Mouse (Mus musculus) hindbrain, embryonic 14.5 days (tissue): ENCODE measurements around the gene Hist2h2bb. TPM values are rescaled to one million over a fixed set of nuclear protein-coding genes. Genes with fewer than 3 reads are reported as not detected.

ENCODE experiments used
- ATAC-seq: fragments of 200-750 bp; cut with Nextera tagmentation; 2 replicates; pipeline ENCODE4 v1.8.0; 2017; ENCODE audit warnings: moderate number of reproducible peaks, mild to moderate bottlenecking, moderate TSS enrichment, moderate library complexity; ENCODE audit not compliant: low FRiP score
- DNase-seq: peaks from one replicate; pipeline ENCODE4 v3.0.0-alpha.2; 2015; ENCODE audit warnings: low spot score
- H3K27ac ChIP-seq: fragments of 300-500 bp; sonication (generic); 2 replicates; pipeline ENCODE4 v1.5.1; 2014; ENCODE audit warnings: mild to moderate bottlenecking, moderate library complexity
- H3K27me3 ChIP-seq: fragments of 300-500 bp; sonication (generic); 2 replicates; pipeline ENCODE4 v1.6.1; 2014; ENCODE audit warnings: mild to moderate bottlenecking, low read length, mixed read lengths; ENCODE audit not compliant: control insufficient read depth, insufficient read depth
- H3K36me3 ChIP-seq: fragments of 300-500 bp; sonication (generic); replicated peaks from 2 replicates; pipeline ENCODE4 v1.6.1; 2014; ENCODE audit not compliant: control insufficient read depth, insufficient read depth
- H3K4me1 ChIP-seq: fragments of 300-500 bp; sonication (generic); replicated peaks from 2 replicates; pipeline ENCODE4 v1.6.1; 2014; ENCODE audit warnings: antibody characterized with exemption, low read length, mixed read lengths; ENCODE audit not compliant: control insufficient read depth, insufficient read depth
- H3K4me2 ChIP-seq: fragments of 300-500 bp; sonication (generic); replicated peaks from 2 replicates; pipeline ENCODE4 v1.6.1; 2014; ENCODE audit warnings: mild to moderate bottlenecking, moderate library complexity
- H3K4me3 ChIP-seq: fragments of 300-500 bp; sonication (generic); replicated peaks from 2 replicates; pipeline ENCODE4 v1.5.1; 2014; ENCODE audit warnings: mild to moderate bottlenecking, low read length
- H3K9ac ChIP-seq: fragments of 300-500 bp; sonication (generic); 2 replicates; pipeline ENCODE4 v1.6.1; 2014
- H3K9me3 ChIP-seq: fragments of 300-500 bp; sonication (generic); 2 replicates; pipeline ENCODE4 v1.6.1; 2016; ENCODE audit warnings: low read length; ENCODE audit not compliant: control insufficient read depth
- WGBS: fragments of 180-500 bp; shearing (Covaris S2); extraction: QIAGEN DNeasy Blood & Tissue Kit; methylation state at CpG from one replicate; pipeline ENCODE4 v1.1.7; 2014; 5-methylcytosine and 5-hydroxymethylcytosine counted together
- polyA plus RNA-seq: library from polyadenylated mRNA; unstranded; fragments of >200 nt; fragmentation: Nextera tagmentation; extraction: Ambion mirVana; gene quantifications from 2 replicates; pipeline ENCODE4 v1.2.1, GENCODE M21; 2014

Hist2h2bb gene
- polyA plus RNA-seq, 1 experiment from 2014 or later: 4.1 TPM

GRCm38 (mm10) chr3:96247356-96248140, 22.0 kb upstream of the Hist2h2bb start:
- H3K4me2 ChIP-seq: peak overlapping the region; percentile 36
- H3K27ac ChIP-seq: no peak overlapping the region
- no peaks in the 10 kb centered on the region for H3K9me3 ChIP-seq
- H3K4me3 ChIP-seq: peak overlapping the region; percentile 20
- peaks cover 15% of the 10 kb centered on the region; the same call in 1 of the 2 replicates for H3K4me1 ChIP-seq
- no peaks in the 10 kb centered on the region for H3K36me3 ChIP-seq
- ATAC-seq (no peak), DNase-seq (no peak)
- peak overlapping the region; percentile 40 for H3K9ac ChIP-seq
- 4% methylated on average over 11 of the region's 11 CpGs for WGBS
- no peaks in the 10 kb centered on the region for H3K27me3 ChIP-seq

- DNase-seq (no peak), ATAC-seq (no peak)
- no peaks in the 10 kb centered on the region for H3K27me3 ChIP-seq
- H3K36me3 ChIP-seq: no peaks in the 10 kb centered on the region
- H3K9ac ChIP-seq: peak overlapping the region; percentile 40; the same call in 1 of the 2 replicates
- no peak overlapping the region for H3K27ac ChIP-seq
- peak overlapping the region; percentile 36 for H3K4me2 ChIP-seq
- WGBS: 51% methylated on average over 6 of the region's 6 CpGs
- no peaks in the 10 kb centered on the region for H3K9me3 ChIP-seq
- H3K4me3 ChIP-seq: no peak overlapping the region
- peaks cover 15% of the 10 kb centered on the region; the same call in 1 of the 2 replicates for H3K4me1 ChIP-seq
Observed at GRCm38 (mm10) chr3:96248141-96249033, 21.2 kb upstream of the Hist2h2bb start.

- 55% methylated on average over 4 of the region's 4 CpGs for WGBS
Observed at GRCm38 (mm10) chr3:96249034-96249345, 20.6 kb upstream of the Hist2h2bb start.

GRCm38 (mm10) chr3:96250890-96251289, 18.7 kb upstream of the Hist2h2bb start:
- Histone ChIP-seq H3K9me3 (no peaks in the 10 kb centered on the region), H3K27ac (no peak overlapping the region), H3K36me3 (no peaks in the 10 kb centered on the region), H3K4me3 (no peak overlapping the region), H3K9ac (no peak overlapping the region), H3K27me3 (no peaks in the 10 kb centered on the region), H3K4me2 (no peak overlapping the region), H3K4me1 (0 out of 2 replicates have a peak, but pooled peaks cover 5% of the 10 kb centered on the region)
- DNase-seq (no peak), ATAC-seq (no peak)
- 89% methylated on average over 3 of the region's 3 CpGs for WGBS

More at GRCm38 (mm10) chr3:96249034-96249345, 20.6 kb upstream of the Hist2h2bb start:
- H3K4me2 ChIP-seq: no peak overlapping the region; the same call in 1 of the 2 replicates
- no peaks in the 10 kb centered on the region for H3K9me3 ChIP-seq
- H3K4me3 ChIP-seq: no peak overlapping the region
- DNase-seq (no peak), ATAC-seq (no peak)
- H3K9ac ChIP-seq: no peak overlapping the region
- H3K27ac ChIP-seq: no peak overlapping the region
- H3K4me1 ChIP-seq: peaks cover 14% of the 10 kb centered on the region; the same call in 1 of the 2 replicates
- no peaks in the 10 kb centered on the region for H3K36me3 ChIP-seq
- H3K27me3 ChIP-seq: no peaks in the 10 kb centered on the region

GRCm38 (mm10) chr3:96251787-96252186, 17.8 kb upstream of the Hist2h2bb start:
- Histone ChIP-seq H3K9ac (no peak overlapping the region), H3K36me3 (no peaks in the 10 kb centered on the region), H3K27me3 (no peaks in the 10 kb centered on the region), H3K9me3 (no peaks in the 10 kb centered on the region), H3K4me1 (0 out of 2 replicates have a peak, but pooled peaks cover 5% of the 10 kb centered on the region), H3K4me3 (no peak overlapping the region), H3K27ac (no peak overlapping the region), H3K4me2 (no peak overlapping the region)
- DNase-seq (no peak), ATAC-seq (no peak)
- WGBS: 92% methylated on average over 3 of the region's 3 CpGs

- 0 out of 2 replicates have a peak overlapping the region, but pooled peaks have one; percentile 11 for H3K9ac ChIP-seq
- 52% methylated on average over 10 of the region's 10 CpGs for WGBS
- no peak overlapping the region for H3K27ac ChIP-seq
- ATAC-seq (no peak), DNase-seq (no peak)
- no peaks in the 10 kb centered on the region for H3K9me3 ChIP-seq
- no peaks in the 10 kb centered on the region for H3K4me1 ChIP-seq
- H3K36me3 ChIP-seq: no peaks in the 10 kb centered on the region
- H3K4me3 ChIP-seq: no peak overlapping the region
- H3K27me3 ChIP-seq: no peaks in the 10 kb centered on the region
- H3K4me2 ChIP-seq: no peak overlapping the region
Observed at GRCm38 (mm10) chr3:96254683-96255355, 14.7 kb upstream of the Hist2h2bb start.

GRCm38 (mm10) chr3:96255926-96256593, 13.5 kb upstream of the Hist2h2bb start:
- no peaks in the 10 kb centered on the region for H3K4me1 ChIP-seq
- no peaks in the 10 kb centered on the region for H3K9me3 ChIP-seq
- 87% methylated on average over 5 of the region's 5 CpGs for whole genome bisulfite sequencing
- H3K9ac ChIP-seq: no peak overlapping the region
- H3K27me3 ChIP-seq: no peaks in the 10 kb centered on the region
- H3K36me3 ChIP-seq: no peaks in the 10 kb centered on the region
- H3K4me2 ChIP-seq: no peak overlapping the region
- H3K4me3 ChIP-seq: no peak overlapping the region
- ATAC-seq: no peak
- DNase-seq: no peak
- no peak overlapping the region for H3K27ac ChIP-seq

- Histone ChIP-seq H3K27ac (no peak overlapping the region), H3K4me1 (peaks cover 7% of the 10 kb centered on the region; the same call in 1 of the 2 replicates), H3K9ac (no peak overlapping the region), H3K36me3 (no peaks in the 10 kb centered on the region), H3K4me2 (no peak overlapping the region), H3K4me3 (no peak overlapping the region), H3K9me3 (no peaks in the 10 kb centered on the region), H3K27me3 (no peaks in the 10 kb centered on the region)
- ATAC-seq (no peak), DNase-seq (no peak)
- WGBS: 90% methylated on average over 3 of the region's 3 CpGs
Observed at GRCm38 (mm10) chr3:96257190-96257589, 12.4 kb upstream of the Hist2h2bb start.
